Mouse (Mus musculus): ENCODE data around the gene Tmbim6. TPM values are rescaled to one million over a fixed set of nuclear protein-coding genes. Genes with fewer than 3 reads are reported as not detected.
A peak's percentile ranks its signal among the peaks of the same experiment; 100 is the strongest.

Gene Tmbim6
- total RNA-seq, 2 experiments from 2014 or later = 359 to 374 TPM

- DNase-seq (ENCODE audit: low spot score in 2 of 2) = peak in 1 of 2 experiments; percentile 76
These were observed 56.6 kb downstream of the Tmbim6 start for GRCm38 (mm10) chr15:99449131-99449750.

GRCm38 (mm10) chr15:99449751-99450280 lies 57.1 kb downstream of the Tmbim6 start:
- no peak for DNase-seq (ENCODE audit: low spot score in 2 of 2)

GRCm38 (mm10) chr15:99453153-99453900 lies 60.6 kb downstream of the Tmbim6 start:
- DNase-seq (ENCODE audit: low spot score in 2 of 2) = no peak

GRCm38 (mm10) chr15:99454585-99455279 lies 62.0 kb downstream of the Tmbim6 start:
- no peak for DNase-seq (ENCODE audit: low spot score in 2 of 2)

- no peak for DNase-seq (ENCODE audit: low spot score in 2 of 2)
These were observed 62.7 kb downstream of the Tmbim6 start for GRCm38 (mm10) chr15:99455415-99455814.

GRCm38 (mm10) chr15:99456338-99456962 lies 63.8 kb downstream of the Tmbim6 start:
- DNase-seq (ENCODE audit: low spot score in 2 of 2) = no peak

- DNase-seq (ENCODE audit: low spot score in 2 of 2) = peak; percentile 42 to 48
These were observed 64.4 kb downstream of the Tmbim6 start for GRCm38 (mm10) chr15:99456963-99457605.

- peak; percentile 83 to 93 for DNase-seq (ENCODE audit: low spot score in 2 of 2)
These were observed 65.1 kb downstream of the Tmbim6 start, which contains the start of gene Nckap5l for GRCm38 (mm10) chr15:99457606-99458401. TSS of gene Nckap5l (minus strand) at chr15:99457748.

Other genes starting within 250 kb of the Tmbim6 start
- 10 to 100 TPM; 91.0 to 91.6 TPM for gene Kcnh3, start 168.0 kb upstream of the Tmbim6 start, total RNA-seq (2021)
- gene Mcrs1, start 140.9 kb upstream of the Tmbim6 start, total RNA-seq (2021) = 10 to 100 TPM; 77.2 to 78.3 TPM
- 10 to 100 TPM; 93.2 to 93.7 TPM for gene Prpf40b, start 97.8 kb upstream of the Tmbim6 start, total RNA-seq (2021)
- 1 to 10 TPM; 1.6 to 2.2 TPM for gene Fam186b, start 97.0 kb upstream of the Tmbim6 start, total RNA-seq (2021)
- gene Fmnl3, start 22.4 kb upstream of the Tmbim6 start, total RNA-seq (2021) = 1 to 10 TPM; 7.1 to 8.8 TPM
- gene Nckap5l, start 64.9 kb downstream of the Tmbim6 start, total RNA-seq (2021) = 10 to 100 TPM; 15.8 to 16.5 TPM
- 1 to 10 TPM; 5.0 TPM for gene Bcdin3d, start 81.8 kb downstream of the Tmbim6 start, total RNA-seq (2021)
- gene Faim2, start 135.3 kb downstream of the Tmbim6 start, total RNA-seq (2021) = 100 to 1,000 TPM; 421 to 452 TPM
- gene Aqp2, start 186.2 kb downstream of the Tmbim6 start, total RNA-seq (2021) = not detected
- gene Aqp5, start 197.9 kb downstream of the Tmbim6 start, total RNA-seq (2021) = not detected
- gene Aqp6, start 208.5 kb downstream of the Tmbim6 start, total RNA-seq (2021) = not detected